Mouse (Mus musculus) c-Kit-positive CD71-positive TER-119-positive erythroid progenitor cells, embryonic 14.5 days (primary cell): ENCODE data around the gene Styx.
"Not testable (repeated sequence)": the region's sequence is repeated elsewhere in the genome, so short reads cannot be mapped to it uniquely, and the experiment has no call there.

ENCODE experiments used
- DNase-seq: peaks from one replicate; pipeline ENCODE4 v3.0.0-alpha.2; 2013; ENCODE audit warnings: low spot score

Styx gene

DNA sequence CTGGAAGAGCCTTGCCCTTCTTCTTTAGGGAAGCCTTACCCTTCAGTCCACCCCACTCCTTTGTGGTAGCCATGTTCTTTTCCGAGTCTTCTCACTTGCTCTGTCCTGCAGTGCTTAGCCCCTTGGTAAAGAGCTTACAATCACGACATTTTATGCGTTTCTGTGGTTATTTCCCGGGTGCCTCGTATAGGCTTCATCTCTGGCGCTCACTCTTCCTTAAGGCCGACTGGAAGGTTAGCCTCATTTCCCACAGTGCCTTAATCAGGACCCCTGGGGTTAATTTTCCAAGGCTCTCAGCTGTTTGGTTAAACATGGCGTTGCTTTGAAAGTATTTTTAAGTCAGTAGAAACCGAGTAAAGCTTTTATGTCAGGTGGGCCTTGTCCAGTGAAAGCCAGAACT, 88.5 kb downstream of the Styx start:
- no peak for DNase-seq

DNA sequence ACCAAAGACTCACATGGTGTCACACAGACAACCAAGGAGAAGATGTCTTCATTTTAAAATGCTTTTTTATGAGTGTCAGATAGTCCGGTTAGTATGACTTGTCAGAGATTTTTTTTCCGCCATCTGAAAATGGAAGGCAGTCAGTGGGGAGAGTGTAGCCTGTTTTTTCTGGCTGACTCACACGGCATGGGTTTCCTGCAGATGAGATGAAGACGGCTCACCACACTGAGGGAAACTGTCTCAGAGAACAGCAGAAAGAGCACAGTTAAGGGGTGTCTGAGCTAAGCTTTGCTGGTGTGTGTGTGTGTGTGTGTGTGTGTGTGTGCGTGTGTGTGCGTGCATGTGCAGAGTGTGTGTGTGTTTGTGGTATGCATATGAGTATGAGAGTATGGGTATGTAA, 90.4 kb downstream of the Styx start:
- no peak for DNase-seq

DNA sequence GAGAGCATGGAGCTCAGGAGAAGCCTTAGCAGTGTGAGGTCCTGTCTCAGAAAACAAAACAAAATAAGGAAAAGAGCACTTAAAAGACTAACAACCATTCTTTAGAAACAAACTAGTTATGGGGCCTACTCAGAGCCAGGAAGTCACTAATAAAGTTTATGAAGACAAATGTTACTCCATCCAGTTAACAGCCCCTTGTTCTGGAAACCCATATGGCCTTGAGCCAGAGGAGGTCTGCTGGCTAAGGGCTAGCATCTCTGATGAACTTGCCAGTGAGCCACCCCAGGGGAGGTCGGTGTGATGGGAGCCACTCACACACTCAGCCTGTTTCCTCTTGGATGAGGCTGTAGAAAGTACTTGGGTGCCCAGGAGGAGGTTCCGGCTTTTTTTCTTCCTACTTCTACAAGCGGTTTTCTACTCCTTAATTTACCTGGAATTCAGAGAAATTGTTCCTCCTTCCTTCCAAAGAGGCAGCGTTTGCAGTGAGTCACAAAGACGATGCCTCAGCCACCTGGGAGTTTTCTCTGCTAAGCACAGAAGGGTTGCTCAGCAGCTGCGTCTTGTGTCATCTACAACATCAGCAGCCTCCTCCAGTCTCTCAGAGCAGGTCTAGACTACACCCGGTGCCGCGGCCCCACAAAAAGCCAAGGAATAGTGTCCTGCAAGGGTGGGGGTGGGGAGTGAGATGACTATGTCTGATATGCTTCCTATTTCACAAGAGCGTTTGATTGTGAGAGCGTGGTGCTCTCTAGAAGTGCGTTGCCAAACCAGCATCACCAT, 92.1 kb downstream of the Styx start:
- DNase-seq: no peak

- no peak for DNase-seq
Measured at GRCm38 (mm10) chr14:45444870-45445269, 94.0 kb downstream of the Styx start.

DNA sequence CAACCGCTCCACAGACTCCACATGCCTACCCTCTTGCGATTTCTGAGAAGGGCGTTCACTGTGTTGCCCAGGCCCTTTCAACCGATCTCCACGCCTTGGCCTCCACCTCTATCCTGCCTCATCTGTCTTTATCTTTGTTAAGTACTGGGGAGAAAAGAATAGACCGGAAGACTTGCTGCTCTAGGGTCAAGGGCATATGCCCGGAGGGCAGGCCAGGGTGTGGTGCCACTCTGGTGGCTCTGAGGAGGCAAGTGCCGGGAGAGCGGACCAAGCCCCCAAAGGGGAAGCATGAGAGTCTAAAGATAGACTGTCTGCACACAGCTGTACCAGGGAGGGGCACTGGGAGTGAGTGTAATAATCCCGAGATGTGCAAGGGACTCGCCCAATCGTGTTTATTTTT, 94.6 kb downstream of the Styx start:
- DNase-seq: peak; percentile 40

GRCm38 (mm10) chr14:45446777-45447176, 95.9 kb downstream of the Styx start:
- DNase-seq: no peak

DNA sequence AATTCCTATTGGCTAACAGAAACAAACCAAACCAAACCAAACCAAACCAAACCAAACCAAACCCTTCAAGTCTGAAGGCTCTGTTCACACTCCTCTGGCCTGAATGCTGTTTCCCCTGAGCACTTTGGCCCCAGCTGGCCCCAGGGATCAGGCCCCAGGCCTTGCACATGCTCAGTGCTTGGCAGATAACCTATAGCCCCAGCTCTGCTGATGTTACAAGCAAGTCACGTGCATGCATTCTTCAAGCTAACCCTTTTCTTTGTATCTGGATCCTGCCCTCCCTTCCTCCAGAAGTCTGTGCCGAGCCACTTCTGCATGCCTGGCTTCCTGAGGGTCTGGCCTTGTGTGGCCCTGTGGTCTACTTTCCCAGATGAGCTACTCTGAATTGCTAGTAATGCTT, 100.2 kb downstream of the Styx start:
- DNase-seq: no peak

DNA sequence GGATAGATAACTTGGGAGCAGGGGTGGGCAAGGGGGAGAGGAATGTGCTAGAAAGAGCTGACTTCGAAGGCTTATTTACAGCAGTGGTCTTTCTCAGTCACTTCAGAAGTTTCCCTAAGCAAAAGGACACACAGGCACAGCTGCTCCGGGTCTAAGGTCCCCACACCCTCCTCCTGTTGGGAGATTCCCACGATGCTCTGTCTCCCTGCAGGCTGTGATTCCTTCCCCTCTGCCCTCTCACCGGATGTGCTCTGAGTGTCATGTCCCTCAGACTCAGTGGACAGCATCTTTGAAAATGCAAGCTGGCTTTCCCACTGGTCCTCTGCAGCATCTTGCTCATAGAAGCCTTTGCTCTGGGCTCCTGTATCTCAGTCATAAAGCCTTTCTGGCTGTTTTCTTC, 101.3 kb downstream of the Styx start:
- DNase-seq: no peak

DNA sequence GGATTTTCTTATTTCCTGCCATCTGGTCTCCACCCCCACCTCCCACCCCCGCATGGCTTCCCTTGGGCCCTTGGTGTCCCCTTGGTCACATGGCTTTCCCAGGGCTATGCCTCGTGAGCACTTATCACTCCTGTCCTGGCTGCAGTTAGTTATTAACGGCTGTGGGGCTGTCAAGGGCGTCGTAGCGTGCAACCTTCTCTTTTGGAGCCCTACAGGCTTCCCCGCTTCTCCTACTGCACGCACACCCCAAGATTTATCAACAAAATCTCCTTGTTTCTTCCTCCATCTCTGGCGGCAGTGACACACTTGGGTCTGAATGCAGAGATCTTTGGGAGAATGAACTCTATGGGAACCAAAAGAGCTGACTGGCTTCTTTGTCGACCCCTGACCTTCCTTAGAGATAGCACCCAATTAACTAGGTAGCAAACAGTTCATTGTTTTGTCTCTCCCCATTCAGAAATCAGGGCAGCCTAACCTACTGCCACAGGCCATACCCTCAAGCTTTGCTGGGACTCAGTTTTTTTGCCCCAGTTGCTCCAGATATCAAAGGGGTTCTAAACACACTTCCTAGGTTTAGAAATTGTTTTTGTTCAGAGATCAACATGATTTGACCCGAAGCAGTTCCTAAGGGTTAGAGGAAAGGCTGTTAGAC, 102.1 kb downstream of the Styx start:
- DNase-seq: no peak

DNA sequence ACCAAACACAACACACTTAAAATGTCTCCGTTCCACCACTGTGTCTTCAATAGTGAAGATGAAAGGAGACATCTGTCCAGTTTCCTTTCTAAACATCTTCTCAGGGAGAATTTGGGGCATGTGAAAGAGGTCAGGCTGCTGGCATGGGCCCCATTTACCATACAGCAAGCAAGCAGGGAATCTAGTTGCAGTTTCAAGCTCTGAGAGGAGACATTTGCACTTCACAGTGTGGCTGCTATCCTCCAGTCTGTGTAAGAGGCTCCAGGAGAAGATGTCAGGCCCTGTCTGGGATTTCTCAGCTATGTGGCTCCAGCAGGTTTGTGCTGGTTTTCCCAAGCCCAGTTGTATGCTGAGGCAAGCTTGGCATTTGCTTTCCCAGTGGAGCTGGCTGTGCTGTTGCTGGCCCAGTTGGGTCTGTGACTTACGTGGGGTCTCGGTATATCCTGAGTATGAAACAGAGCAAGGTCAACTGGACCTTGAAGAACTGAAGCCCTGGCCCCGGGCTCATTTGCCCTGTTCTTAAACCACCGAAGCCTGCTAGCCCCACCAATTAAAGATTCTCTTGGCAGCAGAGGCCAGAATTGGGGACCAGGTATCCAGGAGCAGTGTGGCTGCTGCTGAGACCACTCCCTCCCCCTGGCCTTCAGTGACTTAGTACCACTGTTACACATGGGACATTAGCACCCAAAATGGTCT, 102.8 kb downstream of the Styx start:
- DNase-seq: no peak

DNA sequence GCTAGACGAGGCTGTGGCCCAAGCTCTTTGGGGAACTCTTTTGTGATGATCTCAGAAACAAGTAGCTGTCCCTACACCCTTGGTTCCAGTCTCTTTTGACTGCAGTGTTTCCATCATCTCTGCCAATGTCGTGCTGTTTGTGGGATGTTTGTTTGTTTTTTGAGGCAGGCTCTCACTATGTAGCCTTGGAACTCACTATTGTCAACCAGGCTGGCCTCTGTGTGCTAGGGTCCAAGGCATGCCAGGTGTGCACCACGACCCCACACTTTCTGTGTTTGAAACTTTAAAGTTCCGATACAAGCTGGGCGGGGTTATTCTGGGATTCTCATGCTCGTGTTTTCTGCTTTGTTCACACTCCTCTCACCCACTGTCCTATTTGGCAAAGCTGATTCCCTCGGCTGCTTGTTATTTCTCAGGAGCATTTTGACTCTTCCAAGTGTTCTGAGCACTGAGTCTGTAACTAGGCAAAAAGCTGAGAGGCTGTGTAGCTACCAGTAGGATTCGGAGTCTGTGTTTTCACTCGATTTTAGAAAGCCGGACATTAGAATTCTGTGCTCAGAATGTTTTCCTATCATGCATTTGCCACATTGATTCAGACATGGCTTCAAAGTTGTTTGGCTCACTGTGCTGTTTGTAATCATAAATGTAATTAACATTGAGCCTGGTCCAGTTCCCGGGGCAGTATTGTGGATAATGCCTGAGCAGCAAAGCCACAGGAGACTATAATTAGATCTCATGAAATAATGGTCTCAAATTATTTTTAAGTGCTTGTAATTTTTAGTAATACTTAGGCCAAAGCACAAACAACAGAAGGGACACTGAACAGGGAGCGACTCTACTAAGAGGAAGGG, 105.0 kb downstream of the Styx start:
- DNase-seq: no peak

DNA sequence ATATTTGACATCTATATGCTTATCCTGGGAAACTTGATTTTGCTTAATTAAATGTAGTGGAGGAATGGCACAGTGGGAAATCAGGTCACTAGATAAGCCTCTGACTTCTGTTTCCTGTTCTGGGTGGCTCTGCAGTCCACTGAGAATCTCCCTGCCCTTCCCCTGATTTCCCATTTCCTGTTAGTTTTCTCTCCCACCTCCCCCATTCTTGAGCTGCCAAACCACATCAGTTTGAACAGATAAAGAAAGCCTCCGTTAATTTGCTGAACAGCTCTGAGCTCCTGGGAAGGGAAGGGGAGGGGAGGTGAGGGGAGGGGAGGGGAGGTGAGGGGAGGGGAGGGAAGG, 105.6 kb downstream of the Styx start:
- no peak for DNase-seq

GRCm38 (mm10) chr14:45457003-45457402, 106.1 kb downstream of the Styx start:
- DNase-seq: no peak

DNA sequence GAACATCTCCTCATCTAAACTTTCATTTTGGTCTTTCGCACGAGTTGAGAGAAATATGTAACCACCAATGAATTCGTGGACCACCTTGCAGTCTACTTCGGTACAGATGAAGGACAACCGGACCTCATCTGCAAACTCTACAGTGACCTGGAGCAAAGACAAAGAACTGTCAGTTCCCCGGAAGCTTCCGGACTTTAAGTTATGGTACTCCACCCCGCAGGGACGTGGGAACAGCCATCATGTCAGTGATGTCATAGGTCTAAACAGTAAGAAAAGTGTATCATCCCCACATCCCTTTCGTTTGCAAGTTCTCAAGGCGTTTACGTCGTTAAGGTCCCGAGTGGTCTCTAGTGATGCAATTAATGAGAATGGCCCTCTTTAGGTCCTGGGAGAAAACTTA, 109.0 kb downstream of the Styx start:
- DNase-seq: no peak

- no peak for DNase-seq
Measured at GRCm38 (mm10) chr14:45460491-45460890, 109.6 kb downstream of the Styx start.

GRCm38 (mm10) chr14:45461945-45462344, 111.1 kb downstream of the Styx start:
- DNase-seq: no peak

- DNase-seq: no peak
Measured at GRCm38 (mm10) chr14:45462374-45462773, 111.5 kb downstream of the Styx start.

GRCm38 (mm10) chr14:45462875-45463475, 112.1 kb downstream of the Styx start:
- no peak for DNase-seq

DNA sequence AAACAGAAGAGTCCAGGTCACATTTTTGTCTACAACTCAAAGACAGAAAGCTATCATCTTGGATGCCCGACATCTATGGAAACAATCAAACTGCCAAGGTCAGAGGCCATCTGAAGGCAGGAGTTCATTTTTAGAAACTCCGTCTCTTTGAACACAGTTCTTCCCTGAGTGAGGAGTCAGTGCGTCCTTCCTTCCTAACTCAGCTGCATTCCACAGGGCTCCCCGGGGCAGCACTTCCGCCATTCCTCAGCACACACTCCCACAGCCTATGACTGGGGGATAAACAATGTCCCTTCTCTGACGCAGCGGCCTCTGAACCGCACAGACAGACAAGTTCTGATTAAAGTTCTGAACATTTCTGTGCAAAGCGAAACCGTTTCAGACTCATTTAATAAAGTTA, 112.7 kb downstream of the Styx start:
- no peak for DNase-seq

- no peak for DNase-seq
Measured at GRCm38 (mm10) chr14:45464036-45465035, 113.4 kb downstream of the Styx start.

DNA sequence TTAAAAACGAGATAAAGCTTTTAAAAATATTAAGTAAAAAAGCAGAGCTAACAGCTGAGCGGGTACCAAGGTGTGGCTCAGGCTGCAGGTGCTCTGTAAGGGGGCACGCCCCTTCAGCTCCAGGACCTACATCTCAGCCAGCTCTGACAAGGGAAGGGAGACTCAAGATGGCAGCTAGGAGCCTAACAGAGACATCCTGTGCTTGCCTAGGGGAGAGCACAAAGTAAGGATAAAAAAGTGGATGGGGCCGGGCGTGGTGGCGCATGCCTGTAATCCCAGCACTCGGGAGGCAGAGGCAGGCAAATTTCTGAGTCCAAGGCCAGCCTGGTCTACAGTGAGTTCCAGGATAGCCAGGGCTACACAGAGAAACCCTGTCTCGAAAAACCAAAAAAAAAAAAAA, 115.5 kb downstream of the Styx start:
- DNase-seq: not testable (repeated sequence)
